Mouse (Mus musculus) liver, embryonic 14.5 days (tissue): Measurements from ENCODE around the gene Gm17416. TPM values are rescaled to one million over a fixed set of nuclear protein-coding genes. Genes with fewer than 3 reads are reported as not detected.

Experiments used
- ATAC-seq: fragments of 200-750 bp; cut with Nextera tagmentation; 2 replicates; pipeline ENCODE4 v1.8.0; 2017; ENCODE audit warnings: moderate number of reproducible peaks, mild to moderate bottlenecking, moderate library complexity; ENCODE audit not compliant: insufficient read depth
- DNase-seq, 3 experiments: peaks; one replicate each; pipeline ENCODE4 v3.0.0-alpha.2; 2012 to 2013; ENCODE audit warnings: low read depth in 3 of 3, low spot score in 3 of 3
- H3K27ac ChIP-seq: fragments of 300-500 bp; sonication (generic); 2 replicates; pipeline ENCODE4 v1.5.1; 2014; ENCODE audit warnings: moderate library complexity, mild to moderate bottlenecking, control low read depth, inconsistent platforms
- H3K27me3 ChIP-seq: fragments of 300-500 bp; sonication (generic); 2 replicates; pipeline ENCODE4 v1.6.1; 2014; ENCODE audit warnings: mild to moderate bottlenecking, low read length, moderate library complexity; ENCODE audit not compliant: control insufficient read depth, insufficient read depth
- H3K36me3 ChIP-seq: fragments of 300-500 bp; sonication (generic); replicated peaks from 2 replicates; pipeline ENCODE4 v1.6.1; 2014; ENCODE audit warnings: low read depth; ENCODE audit not compliant: control insufficient read depth, insufficient read depth
- H3K4me1 ChIP-seq, 2 experiments: fragments of 200-500 bp in 1 of 2; fragments of 300-500 bp in 1 of 2; sonication (generic) in 1 of 2; replicated peaks; 2 replicates each; pipeline ENCODE4 v1.6.1; 2012 to 2014; ENCODE audit warnings: antibody characterized with exemption in 1 of 2, inconsistent platforms in 1 of 2, low read length in 1 of 2; ENCODE audit not compliant: control insufficient read depth in 2 of 2, insufficient read depth in 2 of 2
- H3K4me2 ChIP-seq: fragments of 300-500 bp; sonication (generic); 2 replicates; pipeline ENCODE4 v1.6.1; 2014; ENCODE audit warnings: low read depth, mild to moderate bottlenecking, control low read depth, moderate library complexity
- H3K4me3 ChIP-seq, 2 experiments: fragments of 200-500 bp in 1 of 2; fragments of 300-500 bp in 1 of 2; sonication (generic) in 1 of 2; 2 replicates each; pipeline ENCODE4 v1.5.1; 2012 to 2014; ENCODE audit warnings: low read depth in 2 of 2, low read length in 2 of 2, mild to moderate bottlenecking in 2 of 2, control low read depth in 1 of 2, inconsistent platforms in 1 of 2, moderate library complexity in 1 of 2; ENCODE audit not compliant: insufficient read depth in 1 of 2
- H3K9ac ChIP-seq: fragments of 300-500 bp; sonication (generic); replicated peaks from 2 replicates; pipeline ENCODE4 v1.6.1; 2014; ENCODE audit warnings: mild to moderate bottlenecking, control low read depth, moderate library complexity
- H3K9me3 ChIP-seq: fragments of 300-500 bp; sonication (generic); 2 replicates; pipeline ENCODE4 v1.6.1; 2016; ENCODE audit warnings: low read length, mixed read lengths; ENCODE audit not compliant: control insufficient read depth
- CTCF ChIP-seq: IDR thresholded peaks from 2 replicates; pipeline ENCODE4 v1.5.1; 2016; ENCODE audit warnings: antibody characterized with exemption, low read depth, control low read depth
- EP300 ChIP-seq: IDR thresholded peaks from 2 replicates; pipeline ENCODE4 v1.6.1; 2016; ENCODE audit warnings: antibody characterized with exemption, low read depth
- WGBS: fragments of 180-500 bp; shearing (Covaris S2); extraction: QIAGEN DNeasy Blood & Tissue Kit; methylation state at CpG from one replicate; pipeline ENCODE4 v1.1.7; 2014; ENCODE audit not compliant: insufficient replicate concordance; 5-methylcytosine and 5-hydroxymethylcytosine counted together
- polyA plus RNA-seq, 2 experiments: library from polyadenylated mRNA; depleted of rRNA in 1 of 2; stranded (reverse) in 1 of 2; unstranded in 1 of 2; fragments of >200 nt; fragmentation: Nextera tagmentation in 1 of 2; extraction: Ambion mirVana in 1 of 2; gene quantifications; 2 replicates each; pipeline versions ENCODE4 v1.2.1 to v1.2.3; 2012 to 2014

Gm17416 gene
- polyA plus RNA-seq, 2 experiments = not detected

DNA sequence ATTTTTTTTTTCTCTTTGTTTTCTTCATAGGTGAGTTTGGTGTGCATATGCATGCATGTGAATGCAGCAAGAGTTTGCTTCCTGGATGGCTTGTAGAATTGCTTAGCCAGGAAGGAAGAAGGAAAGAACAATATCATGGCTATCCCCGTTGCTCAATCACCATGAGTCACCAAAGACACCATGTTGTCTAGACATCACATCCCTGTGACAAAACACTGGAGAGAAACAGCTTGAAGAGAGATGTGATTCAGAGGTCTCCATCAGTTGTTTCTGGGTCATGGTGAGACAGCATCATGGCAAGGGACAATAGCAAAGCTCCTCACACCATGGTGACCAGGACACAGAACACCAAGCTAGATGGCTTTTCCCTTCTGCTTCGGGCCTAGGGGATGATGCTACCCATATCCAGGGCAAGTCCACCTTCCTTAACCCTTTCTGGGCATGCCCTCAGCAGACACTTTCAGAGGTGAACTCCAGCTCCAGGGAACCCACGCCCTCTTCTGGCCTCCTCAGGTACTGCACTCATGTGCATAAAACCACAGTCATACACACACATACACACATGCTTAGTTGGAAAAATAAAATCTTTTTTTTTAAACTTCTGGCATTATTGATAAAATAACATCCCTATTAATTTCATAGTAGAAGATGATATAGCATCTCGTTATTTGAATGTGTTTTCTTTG lies 32.3 kb downstream of the Gm17416 start:
- DNase-seq (no peak), ATAC-seq (no peak)
- no peaks in the 10 kb centered on the region for H3K36me3 ChIP-seq
- H3K9ac ChIP-seq = no peak overlapping the region
- 46% methylated on average over 4 of the region's 4 CpGs for WGBS
- H3K27ac ChIP-seq = no peak overlapping the region
- H3K9me3 ChIP-seq = no peaks in the 10 kb centered on the region
- H3K4me3 ChIP-seq = no peak overlapping the region
- TF ChIP-seq EP300 (no peak), CTCF (peak; percentile 55)
- no peak overlapping the region for H3K4me2 ChIP-seq
- H3K27me3 ChIP-seq = no peaks in the 10 kb centered on the region
- no peaks in the 10 kb centered on the region for H3K4me1 ChIP-seq

DNA sequence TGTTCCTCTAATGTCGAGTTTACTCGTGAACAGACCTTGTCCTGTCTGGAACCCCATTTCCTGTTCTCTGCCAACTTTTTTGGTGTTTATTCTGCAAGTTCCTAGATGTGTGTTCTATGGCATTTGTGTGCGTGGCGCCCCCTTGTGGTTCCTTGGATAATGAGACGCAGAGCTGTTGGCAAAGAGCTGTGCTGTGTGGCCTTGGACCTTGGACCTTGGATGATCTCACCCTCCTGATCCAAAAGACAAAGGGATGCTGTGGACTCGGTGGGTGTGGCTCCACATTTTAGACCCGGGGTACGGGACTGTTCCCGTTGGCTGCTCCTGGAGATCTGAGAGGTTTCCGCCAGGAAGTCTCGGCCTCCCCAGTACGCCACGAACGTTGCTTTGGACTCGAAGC lies 34.9 kb downstream of the Gm17416 start, which contains the start of gene Defb36:
TSS of gene Defb36 (plus strand) at position 271 of the 400 bp plus-strand sequence.
- H3K27ac ChIP-seq = no peak within 1 kb of the TSS
- H3K9me3 ChIP-seq = no peaks in the 10 kb centered on the region
- no peaks in the 10 kb centered on the region for H3K27me3 ChIP-seq
- no peak for DNase-seq
- ATAC-seq = no peak
- no peak within 1 kb of the TSS for H3K4me2 ChIP-seq
- 62% methylated on average over 15 of the region's 15 CpGs for WGBS
- no peak within 1 kb of the TSS for H3K4me3 ChIP-seq
- no peaks in the 10 kb centered on the region for H3K4me1 ChIP-seq
- H3K36me3 ChIP-seq = no peaks in the 10 kb centered on the region
- no peak within 1 kb of the TSS for H3K9ac ChIP-seq
- peak; percentile 64 for TF ChIP-seq CTCF
- TF ChIP-seq EP300 = no peak

DNA sequence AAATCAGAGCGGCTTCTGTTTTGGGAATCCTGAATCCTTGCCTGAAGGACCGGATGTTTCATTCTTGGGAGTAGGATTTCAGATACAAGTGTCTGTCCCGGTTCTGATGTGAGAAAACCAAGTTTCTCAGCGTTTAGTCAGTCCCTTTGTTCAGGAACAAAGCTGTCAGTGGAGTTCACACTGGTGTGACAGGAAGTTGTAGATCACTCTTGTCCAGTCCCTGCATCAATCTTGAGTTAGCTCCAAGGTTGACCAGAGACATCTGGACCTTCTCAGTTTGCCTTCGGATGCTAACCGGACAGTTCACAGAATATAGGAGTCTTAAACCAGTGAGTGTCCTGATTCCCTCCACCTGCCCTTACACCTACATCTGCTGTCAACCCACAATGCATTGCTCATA lies 38.6 kb downstream of the Gm17416 start:
- Histone ChIP-seq H3K9ac (no peak overlapping the region), H3K27ac (no peak overlapping the region), H3K4me1 (no peaks in the 10 kb centered on the region), H3K9me3 (no peaks in the 10 kb centered on the region), H3K4me2 (no peak overlapping the region), H3K4me3 (no peak overlapping the region), H3K27me3 (no peaks in the 10 kb centered on the region), H3K36me3 (no peaks in the 10 kb centered on the region)
- TF ChIP-seq CTCF (no peak), EP300 (no peak)
- no peak for DNase-seq
- WGBS = 35% methylated on average over 6 of the region's 6 CpGs
- ATAC-seq = no peak

DNA sequence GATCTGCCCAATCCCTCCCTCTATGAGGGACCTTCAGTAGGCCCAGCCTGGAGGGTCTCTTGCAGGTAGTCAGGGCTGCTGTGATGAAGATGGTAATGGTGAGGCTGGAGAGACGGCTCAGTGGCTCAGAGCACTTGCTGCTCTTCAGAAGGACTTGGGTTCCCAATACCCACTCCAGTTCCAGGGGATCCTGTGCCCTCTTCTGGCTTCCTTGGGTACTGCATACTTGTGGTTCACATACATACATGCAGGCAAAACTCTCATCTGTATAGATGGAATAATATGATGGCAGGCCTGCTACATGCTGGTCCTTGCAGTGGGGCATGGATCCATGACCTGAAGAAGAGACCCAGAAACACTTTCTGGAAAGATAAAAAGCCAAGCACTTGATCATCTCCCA lies 39.6 kb downstream of the Gm17416 start:
- Histone ChIP-seq H3K4me2 (no peak overlapping the region), H3K4me3 (no peak overlapping the region), H3K36me3 (no peaks in the 10 kb centered on the region), H3K27me3 (no peaks in the 10 kb centered on the region), H3K9ac (no peak overlapping the region), H3K27ac (no peak overlapping the region), H3K9me3 (no peaks in the 10 kb centered on the region), H3K4me1 (no peaks in the 10 kb centered on the region)
- TF ChIP-seq CTCF (no peak), EP300 (no peak)
- ATAC-seq (no peak), DNase-seq (no peak)
- WGBS = 65% methylated on average over 1 of the region's 1 CpGs

DNA sequence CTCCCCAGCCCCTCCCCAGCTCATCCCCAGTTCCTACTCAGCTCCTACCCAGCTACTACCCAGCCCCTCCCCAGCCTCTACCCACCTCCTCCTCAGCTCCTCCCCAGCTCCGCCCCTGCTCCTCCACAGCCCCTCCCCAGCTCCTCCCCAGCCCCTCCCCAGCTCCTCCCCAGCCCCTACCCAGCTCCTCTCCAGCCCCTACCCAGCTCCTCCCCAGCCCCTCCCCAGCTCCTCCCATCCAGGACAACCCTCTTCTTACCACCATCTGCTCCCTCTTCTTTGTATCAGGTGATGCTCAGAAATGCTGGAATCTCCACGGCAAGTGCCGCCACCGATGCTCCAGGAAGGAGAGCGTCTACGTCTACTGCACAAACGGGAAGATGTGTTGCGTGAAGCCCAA lies 43.1 kb downstream of the Gm17416 start:
- WGBS = 34% methylated on average over 8 of the region's 8 CpGs
- Histone ChIP-seq H3K4me1 (no peaks in the 10 kb centered on the region), H3K9ac (no peak overlapping the region), H3K27ac (no peak overlapping the region), H3K9me3 (no peaks in the 10 kb centered on the region), H3K4me3 (no peak overlapping the region), H3K4me2 (no peak overlapping the region), H3K27me3 (no peaks in the 10 kb centered on the region), H3K36me3 (no peaks in the 10 kb centered on the region)
- TF ChIP-seq CTCF (no peak), EP300 (no peak)
- ATAC-seq (no peak), DNase-seq (no peak)
